ENCODE assay signal across 7 mouse cellular contexts in the genomic region with DNA sequence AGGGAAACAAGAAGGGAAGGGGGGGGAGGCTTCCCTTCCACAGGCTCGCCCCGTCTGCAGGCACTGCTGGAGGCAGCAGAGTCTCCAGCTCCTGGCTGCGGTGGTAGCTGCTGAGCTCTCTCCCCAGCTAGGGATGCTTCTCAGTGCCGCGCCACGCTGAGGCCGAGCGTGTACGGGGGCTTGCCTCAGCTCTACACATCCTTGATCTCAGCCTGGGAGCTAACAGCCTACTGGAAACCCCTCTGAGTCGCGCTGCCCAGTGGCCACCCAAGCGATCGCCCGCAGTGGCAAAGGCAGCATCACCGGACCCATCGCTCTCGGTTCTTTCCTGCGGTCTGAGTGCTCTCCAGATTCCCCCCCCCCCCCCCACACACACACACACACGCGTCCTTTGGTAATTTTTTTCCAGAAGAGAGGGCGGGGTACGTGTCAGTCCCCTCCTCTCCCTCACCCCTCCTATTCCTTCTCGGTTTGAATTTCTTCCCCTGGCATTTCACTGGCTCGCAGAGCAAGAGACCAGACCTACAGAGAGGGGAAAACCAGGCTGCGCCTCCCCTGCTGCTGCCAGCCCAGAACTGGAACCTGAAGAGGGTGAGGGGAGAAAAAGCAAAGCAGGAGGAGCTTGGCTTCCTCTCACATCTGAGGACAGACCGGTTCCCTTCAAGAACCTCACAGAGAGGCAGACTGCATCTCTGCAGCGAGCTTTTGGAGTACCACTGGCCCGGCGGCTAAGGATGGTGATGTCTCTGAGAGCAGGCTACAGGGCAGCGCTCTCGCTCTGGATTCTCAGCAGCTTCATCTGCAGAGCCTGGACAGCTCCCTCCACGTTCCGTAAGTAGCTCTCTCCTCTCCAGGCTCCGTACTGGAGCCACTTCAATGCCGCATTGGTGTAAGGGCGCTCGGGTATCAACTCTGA. TPM values are rescaled to one million over a fixed set of nuclear protein-coding genes. Genes with fewer than 3 reads are reported as not detected.
DNase-seq lines count a peak whose midpoint lies in the region; ATAC-seq and TF ChIP-seq lines count a peak whose summit lies in the region.

No protein-coding gene starts in this region.

- H3K4me1 ChIP-seq in neural tube, embryonic 15.5 days, result peaks cover 5% of the 10 kb centered on the region; the same call in 1 of the 2 replicates
- no peaks in the 10 kb centered on the region for H3K4me1 ChIP-seq in heart, adult 2 months (ENCODE audit: control insufficient read depth, insufficient read depth, low read length)

- no peaks in the 10 kb centered on the region for H3K9me3 ChIP-seq in neural tube, embryonic 15.5 days (replicated peaks)

- no peak for TF ChIP-seq POLR2A in heart, adult 2 months (IDR thresholded peaks at IDR 0.05; ENCODE audit: insufficient read depth, low read depth, low read length)

- H3K27ac ChIP-seq in left cerebral cortex, adult 2 months, result peak overlapping the region; percentile 96
- peak overlapping the region; percentile 91 for H3K27ac ChIP-seq in neural tube, embryonic 15.5 days (replicated peaks)
- no peak overlapping the region for H3K27ac ChIP-seq in heart, adult 2 months

- peak; percentile 95 for ATAC-seq in neural tube, embryonic 15.5 days (ENCODE audit: low FRiP score)

- H3K36me3 ChIP-seq in neural tube, embryonic 15.5 days, result no peaks in the 10 kb centered on the region
- no peaks in the 10 kb centered on the region for H3K36me3 ChIP-seq in heart, adult 2 months (ENCODE audit: control insufficient read depth, insufficient read depth, low read length)

- DNase-seq in adrenal gland, postnatal 10 days, result peak; percentile 27
- DNase-seq in cerebellum, adult 8-10 months, result peak; percentile 76
- DNase-seq in forelimb bud, embryonic 11.5 days (ENCODE audit: low read depth, low spot score), result peak; percentile 35
- peak; percentile 68 to 70 for DNase-seq in left cerebral cortex, adult 2 months (ENCODE audit: extremely low spot score in 1 of 2, low spot score in 2 of 2)
- DNase-seq in urinary bladder, postnatal 36 days (ENCODE audit: low spot score in 2 of 2), result no peak
- no peak for DNase-seq in heart, adult 2 months

- H3K27me3 ChIP-seq in neural tube, embryonic 15.5 days (replicated peaks), result no peaks in the 10 kb centered on the region
- 0 out of 2 replicates have a peak, but pooled peaks cover 2% of the 10 kb centered on the region for H3K27me3 ChIP-seq in heart, adult 2 months (ENCODE audit: control insufficient read depth, insufficient read depth, low read length)

- intact Hi-C loops in left cerebral cortex, adult 2 months (cut with DNase I), result loop anchor here (5.0 kb wide), 2 partner anchors 202 to 1902 kb away; no protein-coding TSS in a partner anchor
- intact Hi-C loops in heart, adult 2 months (cut with DNase I), result no loop called here

- TF ChIP-seq EP300 in heart, adult 2 months (IDR thresholded peaks at IDR 0.05; ENCODE audit: insufficient read depth, low read depth, low read length), result no peak

- peak overlapping the region; percentile 61 for H3K4me2 ChIP-seq in neural tube, embryonic 15.5 days

- TF ChIP-seq CTCF in left cerebral cortex, adult 2 months (IDR thresholded peaks at IDR 0.05), result no peak
- TF ChIP-seq CTCF in heart, adult 2 months (IDR thresholded peaks at IDR 0.05), result no peak

- H3K79me2 ChIP-seq in heart, adult 2 months (replicated peaks; ENCODE audit: control insufficient read depth, insufficient read depth, low read length), result no peaks in the 10 kb centered on the region

- H3K9ac ChIP-seq in neural tube, embryonic 15.5 days (replicated peaks), result peak overlapping the region; percentile 64
- H3K9ac ChIP-seq in heart, adult 2 months (ENCODE audit: low read depth, low read length), result no peak overlapping the region

- under 1% methylated on average over 35 of the region's 37 CpGs for WGBS in neural tube, embryonic 15.5 days
- WGBS in heart, adult 2 months, result 7% methylated on average over 37 of the region's 37 CpGs

- peak overlapping the region; percentile 60 for H3K4me3 ChIP-seq in left cerebral cortex, adult 2 months
- H3K4me3 ChIP-seq in neural tube, embryonic 15.5 days (replicated peaks), result peak overlapping the region; percentile 58
- H3K4me3 ChIP-seq in heart, adult 2 months, result no peak overlapping the region

RNA-seq across cellular contexts. Expression of a gene that starts 0.7 kb away (rescaled TPM):
- total RNA-seq in adrenal gland, postnatal 10 days (2021), result 1 to 10 TPM; 3.2 to 4.8 TPM
- total RNA-seq in left cerebral cortex, adult 2 months (2021), result 100 to 1,000 TPM; 116 to 119 TPM
- 44.8 and 56.3 TPM in 2 replicates for polyA plus RNA-seq in neural tube, embryonic 15.5 days (2015; fragmentation: Nextera tagmentation; extraction: Ambion mirVana)
- not detected for total RNA-seq in heart, adult 2 months (2021)
- polyA plus RNA-seq in heart, adult 2 months (2012; rRNA removed), result 0.02 TPM in 1 of 2 replicates, not detected in the other

Comparison
In these comparisons a context has a peak if more than half of its experiments do, and no peak if none do; other contexts are left out.
1. DNase-seq: peak in adrenal gland, postnatal 10 days (single experiment), cerebellum, adult 8-10 months (single experiment), forelimb bud, embryonic 11.5 days (single experiment) and left cerebral cortex, adult 2 months (2 of 2); none in urinary bladder, postnatal 36 days (0 of 2) and heart, adult 2 months (0 of 2).
2. RNA of a gene that starts 0.7 kb away (total RNA-seq): 116 to 119 TPM in left cerebral cortex, adult 2 months; 3.2 to 4.8 TPM in adrenal gland, postnatal 10 days and not detected in heart, adult 2 months; every median in the first group is over 10 times any median in the second.